Comparison of ENCODE assay signal across 15 mouse cellular contexts in the genomic region with DNA sequence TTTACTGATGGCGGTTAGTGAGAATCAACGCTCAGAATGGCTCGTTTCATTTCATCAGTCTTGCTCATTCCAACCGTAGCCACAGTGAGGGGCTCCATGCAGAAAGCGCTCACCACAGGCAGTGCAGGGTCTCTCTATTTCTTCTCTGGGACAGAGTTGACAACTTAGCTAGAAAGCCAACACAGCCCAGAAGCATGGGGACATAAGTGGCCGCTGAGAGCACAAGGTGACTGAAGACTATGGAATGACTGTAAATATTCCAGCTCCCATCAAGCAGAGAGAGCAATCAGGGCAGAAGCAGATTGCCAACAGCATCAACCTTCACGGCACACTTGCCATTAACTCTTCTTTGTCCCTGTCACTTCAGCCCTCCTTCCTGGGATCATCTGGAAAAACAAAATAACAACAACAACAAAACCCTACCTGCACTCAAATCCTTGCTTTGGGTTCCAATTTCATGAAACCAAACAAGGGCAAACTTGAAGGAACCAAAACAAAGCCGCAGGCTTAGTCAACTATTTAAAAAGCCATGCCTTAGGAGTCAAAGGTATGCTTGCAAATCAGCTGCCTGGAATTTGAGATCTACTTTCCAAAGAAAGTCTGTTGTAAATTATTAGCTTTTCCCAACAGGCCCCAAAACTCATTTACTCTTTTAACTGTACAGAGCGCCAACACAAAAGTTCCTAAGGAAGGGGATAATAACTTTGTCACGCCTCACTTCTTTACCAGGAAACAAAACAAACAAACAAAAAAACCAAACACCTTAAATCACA. TPM values are rescaled to one million over a fixed set of nuclear protein-coding genes. Genes with fewer than 3 reads are reported as not detected.
DNase-seq lines count a peak whose midpoint lies in the region; ATAC-seq and TF ChIP-seq lines count a peak whose summit lies in the region.
"Had no signal": no experiment of that assay in that cellular context is flagged by ENCODE, and none has a peak within 500 bp of the region (broad histone marks: within the 10 kb centered on the region; RNA-seq: fewer than 3 reads in every experiment).

No protein-coding gene starts in this region.

- no peak overlapping the region for H3K4me2 ChIP-seq in embryonic facial prominence, embryonic 11.5 days (ENCODE audit: low read depth, low read length)
- H3K4me2 ChIP-seq in neural tube, embryonic 13.5 days: no peak overlapping the region
- H3K4me2 ChIP-seq in neural tube, embryonic 15.5 days: no peak overlapping the region
- H3K4me2 ChIP-seq in kidney, postnatal 0 days (ENCODE audit: low read length): peak overlapping the region; percentile 14; the same call in 1 of the 2 replicates
- H3K4me2 ChIP-seq: forebrain, embryonic 12.5 days; liver, embryonic 12.5 days; midbrain, embryonic 15.5 days had no signal

- H3K27me3 ChIP-seq in embryonic facial prominence, embryonic 11.5 days (ENCODE audit: control insufficient read depth, insufficient read depth, low read length): no peaks in the 10 kb centered on the region
- H3K27me3 ChIP-seq in embryonic facial prominence, embryonic 10.5 days (replicated peaks; ENCODE audit: low read depth, poor library complexity, severe bottlenecking): no peaks in the 10 kb centered on the region
- no peaks in the 10 kb centered on the region for H3K27me3 ChIP-seq in neural tube, embryonic 13.5 days
- no peaks in the 10 kb centered on the region for H3K27me3 ChIP-seq in neural tube, embryonic 15.5 days (replicated peaks)
- no peaks in the 10 kb centered on the region for H3K27me3 ChIP-seq in kidney, postnatal 0 days (ENCODE audit: insufficient read depth, low read length)
- H3K27me3 ChIP-seq: forebrain, embryonic 12.5 days; liver, embryonic 12.5 days; midbrain, embryonic 15.5 days had no signal

- 71% methylated on average over 10 of the region's 10 CpGs for WGBS in embryonic facial prominence, embryonic 11.5 days
- WGBS in embryonic facial prominence, embryonic 10.5 days: 81% methylated on average over 10 of the region's 10 CpGs
- 79% methylated on average over 10 of the region's 10 CpGs for WGBS in neural tube, embryonic 13.5 days
- WGBS in neural tube, embryonic 15.5 days: 79% methylated on average over 10 of the region's 10 CpGs
- 45% methylated on average over 10 of the region's 10 CpGs for WGBS in kidney, postnatal 0 days

- H3K9me3 ChIP-seq in embryonic facial prominence, embryonic 11.5 days (replicated peaks; ENCODE audit: control insufficient read depth, low read length): no peaks in the 10 kb centered on the region
- H3K9me3 ChIP-seq in embryonic facial prominence, embryonic 10.5 days: no peaks in the 10 kb centered on the region
- no peaks in the 10 kb centered on the region for H3K9me3 ChIP-seq in neural tube, embryonic 13.5 days
- H3K9me3 ChIP-seq in neural tube, embryonic 15.5 days (replicated peaks): no peaks in the 10 kb centered on the region
- no peaks in the 10 kb centered on the region for H3K9me3 ChIP-seq in kidney, postnatal 0 days (replicated peaks; ENCODE audit: low read length)
- H3K9me3 ChIP-seq: forebrain, embryonic 12.5 days; liver, embryonic 12.5 days; midbrain, embryonic 15.5 days had no signal

- TF ChIP-seq CTCF in kidney, postnatal 0 days (IDR thresholded peaks at IDR 0.05; ENCODE audit: low read depth): no peak

- ATAC-seq in embryonic facial prominence, embryonic 11.5 days (replicated peaks; ENCODE audit: insufficient number of reproducible peaks, low FRiP score, low TSS enrichment, low read depth): no peak
- no peak for ATAC-seq in neural tube, embryonic 13.5 days (ENCODE audit: low read depth)
- ATAC-seq in neural tube, embryonic 15.5 days (ENCODE audit: low FRiP score): no peak
- ATAC-seq in kidney, postnatal 0 days (replicated peaks; ENCODE audit: low FRiP score, low read depth): no peak; the same call in 1 of the 2 replicates
- ATAC-seq: liver, embryonic 12.5 days; lung, postnatal 0 days; midbrain, embryonic 15.5 days had no signal

- H3K4me3 ChIP-seq in embryonic facial prominence, embryonic 11.5 days (ENCODE audit: low read depth, low read length): no peak overlapping the region
- no peak overlapping the region for H3K4me3 ChIP-seq in embryonic facial prominence, embryonic 10.5 days
- no peak overlapping the region for H3K4me3 ChIP-seq in neural tube, embryonic 13.5 days
- no peak overlapping the region for H3K4me3 ChIP-seq in neural tube, embryonic 15.5 days (replicated peaks)
- H3K4me3 ChIP-seq in kidney, postnatal 0 days (replicated peaks; ENCODE audit: low read depth, low read length): no peak overlapping the region
- H3K4me3 ChIP-seq: forebrain, embryonic 12.5 days; liver, embryonic 12.5 days; midbrain, embryonic 15.5 days had no signal

- H3K9ac ChIP-seq in embryonic facial prominence, embryonic 11.5 days (replicated peaks; ENCODE audit: low read length): no peak overlapping the region
- no peak overlapping the region for H3K9ac ChIP-seq in neural tube, embryonic 13.5 days
- no peak overlapping the region for H3K9ac ChIP-seq in neural tube, embryonic 15.5 days (replicated peaks)
- H3K9ac ChIP-seq in kidney, postnatal 0 days (ENCODE audit: low read depth, low read length): no peak overlapping the region
- H3K9ac ChIP-seq: forebrain, embryonic 12.5 days; liver, embryonic 12.5 days; midbrain, embryonic 15.5 days had no signal

- no peaks in the 10 kb centered on the region for H3K36me3 ChIP-seq in embryonic facial prominence, embryonic 11.5 days (replicated peaks; ENCODE audit: control insufficient read depth, insufficient read depth, low read depth, low read length)
- no peaks in the 10 kb centered on the region; the same call in 1 of the 2 replicates for H3K36me3 ChIP-seq in embryonic facial prominence, embryonic 10.5 days (replicated peaks)
- H3K36me3 ChIP-seq in neural tube, embryonic 13.5 days: no peaks in the 10 kb centered on the region
- H3K36me3 ChIP-seq in neural tube, embryonic 15.5 days: no peaks in the 10 kb centered on the region
- H3K36me3 ChIP-seq in kidney, postnatal 0 days (ENCODE audit: insufficient read depth, low read length): no peaks in the 10 kb centered on the region
- H3K36me3 ChIP-seq: forebrain, embryonic 12.5 days; liver, embryonic 12.5 days; midbrain, embryonic 15.5 days had no signal

- peak overlapping the region; percentile 47; the same call in 1 of the 2 replicates for H3K27ac ChIP-seq in embryonic facial prominence, embryonic 11.5 days (replicated peaks; ENCODE audit: low read depth, low read length)
- H3K27ac ChIP-seq in embryonic facial prominence, embryonic 10.5 days (replicated peaks): no peak overlapping the region
- 0 out of 2 replicates have a peak overlapping the region, but pooled peaks have one; percentile 4 for H3K27ac ChIP-seq in neural tube, embryonic 13.5 days (replicated peaks)
- no peak overlapping the region for H3K27ac ChIP-seq in neural tube, embryonic 15.5 days (replicated peaks)
- H3K27ac ChIP-seq in kidney, postnatal 0 days: peak overlapping the region; percentile 85
- H3K27ac ChIP-seq: forebrain, embryonic 12.5 days; liver, embryonic 12.5 days; midbrain, embryonic 15.5 days had no signal

- H3K4me1 ChIP-seq in embryonic facial prominence, embryonic 11.5 days (ENCODE audit: control insufficient read depth, insufficient read depth, low read length): no peaks in the 10 kb centered on the region
- peaks cover 17% of the 10 kb centered on the region for H3K4me1 ChIP-seq in embryonic facial prominence, embryonic 10.5 days
- H3K4me1 ChIP-seq in neural tube, embryonic 13.5 days (replicated peaks): no peaks in the 10 kb centered on the region; the same call in 1 of the 2 replicates
- no peaks in the 10 kb centered on the region for H3K4me1 ChIP-seq in neural tube, embryonic 15.5 days
- H3K4me1 ChIP-seq in kidney, postnatal 0 days (replicated peaks; ENCODE audit: insufficient read depth, low read length): peaks cover 8% of the 10 kb centered on the region; the same call in 1 of the 2 replicates
- H3K4me1 ChIP-seq: forebrain, embryonic 12.5 days; liver, embryonic 12.5 days; midbrain, embryonic 15.5 days had no signal

- peak; percentile 19 for DNase-seq in embryonic facial prominence, embryonic 11.5 days (ENCODE audit: low spot score)
- no peak for DNase-seq in embryonic facial prominence, embryonic 10.5 days (ENCODE audit: low spot score)
- peak; percentile 82 for DNase-seq in kidney, postnatal 0 days (ENCODE audit: low spot score)
- DNase-seq in yolk sac, embryonic 10.5 days (ENCODE audit: low spot score): peak; percentile 54
- no peak for DNase-seq in urinary bladder, adult 18-20 months (ENCODE audit: low spot score in 2 of 2)
- DNase-seq in spleen, adult 12 weeks (ENCODE audit: low spot score): no peak
- DNase-seq: adrenal gland, postnatal 14 days; cerebellum, postnatal 10 days; heart, postnatal 4 days had no signal

RNA-seq across cellular contexts. Expression of gene Osbpl3, which starts 36.3 kb away (rescaled TPM):
- polyA plus RNA-seq in embryonic facial prominence, embryonic 11.5 days (2014; fragmentation: Nextera tagmentation; extraction: Ambion mirVana): 9.0 and 10.4 TPM in 2 replicates
- polyA plus RNA-seq in embryonic facial prominence, embryonic 10.5 days (2016; fragmentation: Nextera tagmentation; extraction: Ambion mirVana): 9.0 and 9.8 TPM in 2 replicates
- polyA plus RNA-seq in neural tube, embryonic 13.5 days (2015; fragmentation: Nextera tagmentation; extraction: Ambion mirVana): 5.0 and 5.1 TPM in 2 replicates
- polyA plus RNA-seq in neural tube, embryonic 15.5 days (2015; fragmentation: Nextera tagmentation; extraction: Ambion mirVana): 6.2 and 6.8 TPM in 2 replicates
- 17.4 and 19.7 TPM in 2 replicates for polyA plus RNA-seq in kidney, postnatal 0 days (2015; fragmentation: Nextera tagmentation; extraction: Ambion mirVana)

Comparison
In these comparisons a context has a peak if more than half of its experiments do, and no peak if none do; other contexts are left out.
1. DNase-seq: peak in embryonic facial prominence, embryonic 11.5 days (single experiment), kidney, postnatal 0 days (single experiment) and yolk sac, embryonic 10.5 days (single experiment); none in embryonic facial prominence, embryonic 10.5 days (single experiment), urinary bladder, adult 18-20 months (0 of 2) and spleen, adult 12 weeks (single experiment).
2. H3K27ac ChIP-seq: peak in embryonic facial prominence, embryonic 11.5 days (single experiment), neural tube, embryonic 13.5 days (single experiment) and kidney, postnatal 0 days (single experiment); none in embryonic facial prominence, embryonic 10.5 days (single experiment) and neural tube, embryonic 15.5 days (single experiment).